Mouse (Mus musculus) C2C12 (cell line): ENCODE measurements at regions not wholly inside any gene's neighbourhood (a gene's known extent, or its start where the extent isn't known, plus 50 kb on each side); places are given as distances from the start of the nearest gene placed in this dataset.

ENCODE experiments used
- H3K27me3 ChIP-seq: one replicate; pipeline ENCODE4 v1.6.1; 2011; ENCODE audit not compliant: control insufficient read depth, insufficient read depth, insufficient read length
- H3K36me3 ChIP-seq: one replicate; pipeline ENCODE4 v1.6.1; 2011; ENCODE audit not compliant: control insufficient read depth, insufficient read depth
- H3K4me3 ChIP-seq: one replicate; pipeline ENCODE4 v1.5.1; 2011; ENCODE audit warnings: mild to moderate bottlenecking, control low read depth; ENCODE audit not compliant: poor library complexity, insufficient read depth, severe bottlenecking
- H3K79me2 ChIP-seq: one replicate; pipeline ENCODE4 v1.6.1; 2011; ENCODE audit not compliant: control insufficient read depth, insufficient read depth
- H3K79me3 ChIP-seq: one replicate; pipeline ENCODE4 v1.6.1; 2011; ENCODE audit warnings: low read depth, control low read depth
- H3ac ChIP-seq: one replicate; pipeline ENCODE3; 2011; ENCODE audit warnings: low read depth; ENCODE audit not compliant: control insufficient read depth, insufficient read length
- CEBPB ChIP-seq: IDR thresholded peaks from one replicate; pipeline ENCODE4 v1.6.1; 2011; ENCODE audit warnings: low read depth, mild to moderate bottlenecking, control low read depth, moderate library complexity
- CTCF ChIP-seq: IDR thresholded peaks from one replicate; pipeline ENCODE4 v1.5.1; 2011; ENCODE audit not compliant: control insufficient read depth, insufficient read depth, insufficient read length
- FOSL1 ChIP-seq: IDR thresholded peaks from one replicate; pipeline ENCODE4 v1.8.0; 2011; ENCODE audit warnings: mild to moderate bottlenecking, low read length; ENCODE audit not compliant: poor library complexity, insufficient read depth, severe bottlenecking
- MAX ChIP-seq: IDR thresholded peaks from one replicate; pipeline ENCODE4 v1.6.1; 2011; ENCODE audit warnings: mild to moderate bottlenecking, control low read depth
- MYOD1 ChIP-seq: IDR thresholded peaks from one replicate; pipeline ENCODE4 v1.6.1; 2011; ENCODE audit warnings: low read depth; ENCODE audit not compliant: control insufficient read depth, insufficient read length
- MYOG ChIP-seq: IDR thresholded peaks from one replicate; pipeline ENCODE4 v1.6.1; 2011; ENCODE audit not compliant: control insufficient read depth, insufficient read length; ENCODE audit errors: extremely low read depth
- USF1 ChIP-seq: IDR thresholded peaks from one replicate; pipeline ENCODE4 v1.6.1; 2011; ENCODE audit warnings: low read depth, mild to moderate bottlenecking, control low read depth, moderate library complexity

- no peaks in the 10 kb centered on the region for H3K79me2 ChIP-seq
- no peak for TF ChIP-seq MAX
- TF ChIP-seq FOSL1, result no peak
- no peak for TF ChIP-seq CTCF
- no peak for TF ChIP-seq CEBPB
- no peak for TF ChIP-seq MYOG
- no peak for TF ChIP-seq USF1
- no peak for TF ChIP-seq MYOD1
- no peaks in the 10 kb centered on the region for H3K79me3 ChIP-seq
- no peaks in the 10 kb centered on the region for H3K36me3 ChIP-seq
- no peak overlapping the region for H3K4me3 ChIP-seq
- H3ac ChIP-seq, result no peak overlapping the region
- H3K27me3 ChIP-seq, result peaks cover 7% of the 10 kb centered on the region
Measured at GRCm38 (mm10) chr6:31636954-31637353, 73.2 kb upstream of the Podxl start.

GRCm38 (mm10) chr6:31632485-31632884 is 68.7 kb upstream of the Podxl start:
- Histone ChIP-seq H3K36me3 (no peaks in the 10 kb centered on the region), H3K79me2 (no peaks in the 10 kb centered on the region), H3K4me3 (no peak overlapping the region), H3K79me3 (no peaks in the 10 kb centered on the region), H3K27me3 (peaks cover 7% of the 10 kb centered on the region), H3ac (no peak overlapping the region)
- TF ChIP-seq FOSL1 (no peak), MYOD1 (no peak), USF1 (no peak), CEBPB (no peak), MAX (no peak), CTCF (no peak), MYOG (no peak)

- no peak overlapping the region for H3K4me3 ChIP-seq
- H3ac ChIP-seq, result no peak overlapping the region
- no peaks in the 10 kb centered on the region for H3K79me2 ChIP-seq
- no peak for TF ChIP-seq CTCF
- no peak for TF ChIP-seq FOSL1
- TF ChIP-seq MAX, result no peak
- TF ChIP-seq USF1, result no peak
- TF ChIP-seq CEBPB, result no peak
- peaks cover 7% of the 10 kb centered on the region for H3K27me3 ChIP-seq
- H3K36me3 ChIP-seq, result no peaks in the 10 kb centered on the region
- no peaks in the 10 kb centered on the region for H3K79me3 ChIP-seq
Measured at GRCm38 (mm10) chr6:31630009-31630408, 66.2 kb upstream of the Podxl start.

- TF ChIP-seq MYOG (no peak), MYOD1 (no peak), MAX (no peak), FOSL1 (no peak)
- H3K79me2 ChIP-seq, result no peaks in the 10 kb centered on the region
- no peak overlapping the region for H3ac ChIP-seq
- H3K36me3 ChIP-seq, result no peaks in the 10 kb centered on the region
- H3K27me3 ChIP-seq, result peaks cover 7% of the 10 kb centered on the region
- no peaks in the 10 kb centered on the region for H3K79me3 ChIP-seq
- no peak overlapping the region for H3K4me3 ChIP-seq
Measured at GRCm38 (mm10) chr6:31627912-31628311, 64.1 kb upstream of the Podxl start.

- TF ChIP-seq CEBPB (no peak), MYOD1 (no peak), USF1 (no peak), CTCF (no peak), FOSL1 (no peak), MYOG (no peak), MAX (no peak)
- Histone ChIP-seq H3K79me2 (no peaks in the 10 kb centered on the region), H3K79me3 (no peaks in the 10 kb centered on the region)
Measured at GRCm38 (mm10) chr6:31625055-31625454, 61.3 kb upstream of the Podxl start.

GRCm38 (mm10) chr6:31624374-31624773 is 60.6 kb upstream of the Podxl start:
- Histone ChIP-seq H3ac (no peak overlapping the region), H3K79me3 (no peaks in the 10 kb centered on the region), H3K36me3 (no peaks in the 10 kb centered on the region), H3K27me3 (no peaks in the 10 kb centered on the region), H3K79me2 (no peaks in the 10 kb centered on the region), H3K4me3 (no peak overlapping the region)
- TF ChIP-seq USF1, result no peak
- TF ChIP-seq CEBPB, result no peak
- no peak for TF ChIP-seq MAX
- TF ChIP-seq FOSL1, result no peak
- no peak for TF ChIP-seq MYOG
- TF ChIP-seq MYOD1, result no peak
- TF ChIP-seq CTCF, result no peak

More at GRCm38 (mm10) chr6:31625055-31625454, 61.3 kb upstream of the Podxl start:
- Histone ChIP-seq H3K4me3 (no peak overlapping the region), H3ac (no peak overlapping the region), H3K36me3 (no peaks in the 10 kb centered on the region), H3K27me3 (no peaks in the 10 kb centered on the region)
